Mouse (Mus musculus) hindbrain, embryonic 13.5 days (tissue): ENCODE data around the gene C4bp. TPM values are rescaled to one million over a fixed set of nuclear protein-coding genes. Genes with fewer than 3 reads are reported as not detected.

Experiments used
- ATAC-seq: fragments of 200-750 bp; cut with Nextera tagmentation; 2 replicates; pipeline ENCODE4 v1.8.0; 2017; ENCODE audit warnings: moderate TSS enrichment; ENCODE audit not compliant: low FRiP score
- H3K27ac ChIP-seq: fragments of 300-500 bp; sonication (generic); 2 replicates; pipeline ENCODE4 v1.5.1; 2015; ENCODE audit warnings: inconsistent platforms, mild to moderate bottlenecking, moderate library complexity
- H3K27me3 ChIP-seq: fragments of 300-500 bp; sonication (generic); 2 replicates; pipeline ENCODE4 v1.6.1; 2015; ENCODE audit warnings: mild to moderate bottlenecking, inconsistent platforms
- H3K36me3 ChIP-seq: fragments of 300-500 bp; sonication (generic); 2 replicates; pipeline ENCODE4 v1.6.1; 2015; ENCODE audit warnings: mild to moderate bottlenecking, inconsistent platforms
- H3K4me1 ChIP-seq: fragments of 300-500 bp; sonication (generic); replicated peaks from 2 replicates; pipeline ENCODE4 v1.6.1; 2015; ENCODE audit warnings: inconsistent platforms
- H3K4me2 ChIP-seq: fragments of 300-500 bp; sonication (generic); 2 replicates; pipeline ENCODE4 v1.6.1; 2015; ENCODE audit warnings: inconsistent platforms, mild to moderate bottlenecking, moderate library complexity
- H3K4me3 ChIP-seq: fragments of 300-500 bp; sonication (generic); 2 replicates; pipeline ENCODE4 v1.5.1; 2015; ENCODE audit warnings: mild to moderate bottlenecking, inconsistent platforms
- H3K9ac ChIP-seq: fragments of 300-500 bp; sonication (generic); 2 replicates; pipeline ENCODE4 v1.6.1; 2015; ENCODE audit warnings: mild to moderate bottlenecking, inconsistent platforms
- H3K9me3 ChIP-seq: fragments of 300-500 bp; sonication (generic); 2 replicates; pipeline ENCODE4 v1.6.1; 2016; ENCODE audit warnings: inconsistent platforms
- WGBS: fragments of 180-500 bp; shearing (Covaris S2); methylation state at CpG from one replicate; pipeline ENCODE4 v1.1.7; 2015; 5-methylcytosine and 5-hydroxymethylcytosine counted together
- polyA plus RNA-seq: library from polyadenylated mRNA; unstranded; fragments of >200 nt; fragmentation: Nextera tagmentation; extraction: Ambion mirVana; gene quantifications from 2 replicates; pipeline ENCODE4 v1.2.1, GENCODE M21; 2015

The C4bp gene
- polyA plus RNA-seq, 1 experiment from 2014 or later: not detected

- no peaks in the 10 kb centered on the region for H3K9me3 ChIP-seq
- H3K9ac ChIP-seq: no peak overlapping the region
- no peak overlapping the region for H3K4me2 ChIP-seq
- 0 out of 2 replicates have a peak, but pooled peaks cover 4% of the 10 kb centered on the region for H3K4me1 ChIP-seq
- no peak overlapping the region for H3K4me3 ChIP-seq
- no peak overlapping the region for H3K27ac ChIP-seq
- 60% methylated on average over 4 of the region's 4 CpGs for WGBS
- no peak for ATAC-seq
- no peaks in the 10 kb centered on the region for H3K27me3 ChIP-seq
- H3K36me3 ChIP-seq: no peaks in the 10 kb centered on the region
These were observed 17.3 kb downstream of the C4bp start for GRCm38 (mm10) chr1:130644103-130644502.

DNA sequence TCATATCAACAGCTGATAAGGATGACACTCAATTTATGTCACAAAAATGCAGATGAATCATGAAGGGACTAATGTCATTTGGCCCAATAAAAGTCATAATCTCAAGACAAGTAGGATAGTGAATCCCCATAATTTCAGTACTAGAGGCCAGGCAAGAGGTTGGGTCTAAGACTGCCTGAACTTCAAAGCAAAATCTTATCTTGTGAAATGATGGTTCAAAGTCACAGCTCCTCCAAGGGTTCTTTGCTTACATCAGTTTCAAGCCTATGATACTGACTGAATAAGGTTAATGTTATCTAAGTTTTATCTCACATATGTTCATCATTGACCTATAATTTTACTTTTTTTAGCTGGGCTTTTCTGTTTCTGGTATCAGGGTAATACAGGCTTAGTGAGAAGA is 20.5 kb downstream of the C4bp start:
- Histone ChIP-seq H3K9ac (no peak overlapping the region), H3K27ac (no peak overlapping the region)
- no peak for ATAC-seq

DNA sequence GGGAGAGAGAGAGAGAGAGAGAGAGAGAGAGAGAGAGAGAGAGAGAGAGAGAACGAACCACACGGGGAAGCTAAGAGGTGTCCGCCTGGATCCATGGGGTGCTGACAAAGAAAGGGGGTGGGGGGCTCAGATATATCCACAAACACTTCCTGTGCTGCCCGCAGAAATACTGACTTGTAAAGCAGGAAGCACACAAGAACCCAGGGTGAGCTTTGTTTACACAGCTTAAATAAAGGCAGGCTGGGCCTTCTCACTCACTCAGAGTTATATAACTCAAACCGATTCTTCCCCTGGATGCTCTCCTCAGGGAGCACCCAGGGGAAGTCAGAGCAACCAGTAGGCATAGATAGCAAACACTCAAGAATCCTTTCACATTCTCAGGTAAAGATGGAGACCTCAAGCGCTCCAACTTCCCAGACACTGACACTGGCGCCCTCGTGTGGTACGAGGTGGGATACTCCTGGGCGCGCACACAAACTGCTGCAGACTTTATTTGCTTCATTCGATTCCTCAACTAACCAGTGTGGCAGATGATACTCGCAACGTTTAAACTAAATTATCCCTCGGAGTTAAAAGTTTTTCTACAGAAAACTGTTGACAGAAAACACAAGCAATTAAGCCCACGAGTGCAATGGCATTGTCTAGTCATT is 27.5 kb downstream of the C4bp start:
- H3K9ac ChIP-seq: no peak overlapping the region
- H3K27ac ChIP-seq: no peak overlapping the region
- no peak for ATAC-seq
- H3K4me1 ChIP-seq: no peaks in the 10 kb centered on the region
- H3K4me2 ChIP-seq: no peak overlapping the region
- H3K36me3 ChIP-seq: no peaks in the 10 kb centered on the region
- H3K27me3 ChIP-seq: no peaks in the 10 kb centered on the region
- H3K9me3 ChIP-seq: no peaks in the 10 kb centered on the region
- 33% methylated on average over 16 of the region's 16 CpGs for whole genome bisulfite sequencing
- no peak overlapping the region for H3K4me3 ChIP-seq

More for the DNA sequence above, 20.5 kb downstream of the C4bp start:
- no peaks in the 10 kb centered on the region for H3K36me3 ChIP-seq
- H3K4me2 ChIP-seq: no peak overlapping the region
- no peaks in the 10 kb centered on the region for H3K9me3 ChIP-seq
- H3K27me3 ChIP-seq: no peaks in the 10 kb centered on the region
- H3K4me3 ChIP-seq: no peak overlapping the region
- H3K4me1 ChIP-seq: 0 out of 2 replicates have a peak, but pooled peaks cover 4% of the 10 kb centered on the region

- H3K27ac ChIP-seq: no peak overlapping the region
- no peak overlapping the region for H3K4me3 ChIP-seq
- no peak overlapping the region for H3K9ac ChIP-seq
- H3K36me3 ChIP-seq: no peaks in the 10 kb centered on the region
- no peaks in the 10 kb centered on the region for H3K9me3 ChIP-seq
- H3K4me1 ChIP-seq: no peaks in the 10 kb centered on the region
- no peak overlapping the region for H3K4me2 ChIP-seq
- ATAC-seq: no peak
- H3K27me3 ChIP-seq: no peaks in the 10 kb centered on the region
- WGBS: 94% methylated on average over 8 of the region's 8 CpGs
These were observed 28.1 kb downstream of the C4bp start for GRCm38 (mm10) chr1:130633316-130633715.

DNA sequence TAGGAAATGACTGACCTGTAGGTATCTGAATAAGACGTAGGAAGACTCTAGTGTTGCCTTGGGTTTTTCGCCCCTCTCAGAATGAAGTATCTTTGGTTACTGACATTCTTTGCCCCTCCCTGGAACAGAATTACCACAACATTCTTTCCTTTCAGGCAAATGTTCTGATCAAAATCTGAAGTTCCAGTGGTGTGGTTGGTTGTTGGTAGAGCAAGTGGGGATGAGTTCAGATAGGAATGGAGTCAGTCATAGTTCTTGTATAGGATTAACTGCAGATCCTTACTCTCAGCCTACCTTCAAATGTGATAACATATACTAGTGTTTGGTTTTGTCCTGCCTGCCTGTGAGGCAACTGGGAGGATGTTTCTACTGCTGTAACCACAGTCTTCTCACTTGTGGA is 31.9 kb downstream of the C4bp start, which contains the start of gene Zp3r:
TSS of gene Zp3r (minus strand) at position 101 of the 400 bp plus-strand sequence.
- WGBS: 98% methylated on average over 2 of the region's 2 CpGs

GRCm38 (mm10) chr1:130596291-130596690 is 65.1 kb downstream of the C4bp start:
- no peaks in the 10 kb centered on the region for H3K9me3 ChIP-seq
- no peak overlapping the region for H3K4me2 ChIP-seq
- no peaks in the 10 kb centered on the region for H3K4me1 ChIP-seq
- 94% methylated on average over 2 of the region's 2 CpGs for WGBS
- H3K36me3 ChIP-seq: no peaks in the 10 kb centered on the region
- H3K27ac ChIP-seq: no peak overlapping the region
- H3K4me3 ChIP-seq: no peak overlapping the region
- no peak for ATAC-seq
- no peaks in the 10 kb centered on the region for H3K27me3 ChIP-seq
- no peak overlapping the region for H3K9ac ChIP-seq

More for the DNA sequence above, 31.9 kb downstream of the C4bp start, which contains the start of gene Zp3r:
- no peak for ATAC-seq
- Histone ChIP-seq H3K27me3 (no peaks in the 10 kb centered on the region), H3K9me3 (no peaks in the 10 kb centered on the region), H3K9ac (no peak within 1 kb of the TSS), H3K27ac (no peak within 1 kb of the TSS), H3K4me2 (no peak within 1 kb of the TSS), H3K4me3 (no peak within 1 kb of the TSS), H3K4me1 (no peaks in the 10 kb centered on the region), H3K36me3 (no peaks in the 10 kb centered on the region)

DNA sequence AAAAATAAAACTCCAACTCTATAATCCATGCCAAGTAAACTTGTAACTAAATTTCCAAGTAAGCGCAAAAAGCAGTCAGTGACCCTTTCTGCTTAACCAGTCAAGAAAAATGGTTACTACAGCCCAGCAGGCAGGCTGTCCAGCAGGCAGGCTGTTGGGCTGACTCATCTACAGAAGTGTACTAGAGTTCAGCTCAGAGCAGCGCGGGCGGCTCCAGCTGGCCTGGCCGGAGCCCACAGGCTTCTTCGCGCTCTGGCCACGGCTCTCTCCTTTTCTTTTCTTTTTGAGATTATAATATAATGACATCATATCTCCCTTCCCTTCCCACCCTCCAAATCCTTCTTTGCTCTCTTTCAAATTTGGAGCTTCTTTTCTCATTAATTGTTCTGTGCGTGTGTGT is 72.8 kb downstream of the C4bp start:
- Histone ChIP-seq H3K27ac (no peak overlapping the region), H3K27me3 (no peaks in the 10 kb centered on the region), H3K4me3 (no peak overlapping the region), H3K4me1 (no peaks in the 10 kb centered on the region), H3K36me3 (no peaks in the 10 kb centered on the region), H3K4me2 (no peak overlapping the region), H3K9me3 (no peaks in the 10 kb centered on the region), H3K9ac (no peak overlapping the region)
- no peak for ATAC-seq
- WGBS: 87% methylated on average over 9 of the region's 9 CpGs

Other genes starting within 250 kb of the C4bp start
- gene Cd55b, start 238.6 kb downstream of the C4bp start, polyA plus RNA-seq: not detected in 2 replicates
- 7.1 and 8.1 TPM in 2 replicates for gene Cd55, start 198.9 kb downstream of the C4bp start, polyA plus RNA-seq
- not detected in 2 replicates for gene Zp3r, start 32.0 kb downstream of the C4bp start, polyA plus RNA-seq
- gene Gm29427, start 54.2 kb upstream of the C4bp start, polyA plus RNA-seq: 0.16 TPM in 1 of 2 replicates, not detected in the other
- gene Yod1, start 55.7 kb upstream of the C4bp start, polyA plus RNA-seq: 18.4 and 21.7 TPM in 2 replicates
- gene Pfkfb2, start 67.6 kb upstream of the C4bp start, polyA plus RNA-seq: 19.5 and 21.8 TPM in 2 replicates
- gene AA986860, start 70.3 kb upstream of the C4bp start, polyA plus RNA-seq: 0.51 and 0.63 TPM in 2 replicates
- not detected in 2 replicates for gene Fcamr, start 139.3 kb upstream of the C4bp start, polyA plus RNA-seq
- not detected in 2 replicates for gene Pigr, start 165.1 kb upstream of the C4bp start, polyA plus RNA-seq
- gene Fcmr, start 204.0 kb upstream of the C4bp start, polyA plus RNA-seq: 0.51 TPM in 1 of 2 replicates, not detected in the other
- not detected in 2 replicates for gene Il24, start 225.8 kb upstream of the C4bp start, polyA plus RNA-seq
- not detected in 2 replicates for gene Il20, start 249.8 kb upstream of the C4bp start, polyA plus RNA-seq